Mouse (Mus musculus): Measurements from ENCODE around the gene Prkag3.

The Prkag3 gene

DNA sequence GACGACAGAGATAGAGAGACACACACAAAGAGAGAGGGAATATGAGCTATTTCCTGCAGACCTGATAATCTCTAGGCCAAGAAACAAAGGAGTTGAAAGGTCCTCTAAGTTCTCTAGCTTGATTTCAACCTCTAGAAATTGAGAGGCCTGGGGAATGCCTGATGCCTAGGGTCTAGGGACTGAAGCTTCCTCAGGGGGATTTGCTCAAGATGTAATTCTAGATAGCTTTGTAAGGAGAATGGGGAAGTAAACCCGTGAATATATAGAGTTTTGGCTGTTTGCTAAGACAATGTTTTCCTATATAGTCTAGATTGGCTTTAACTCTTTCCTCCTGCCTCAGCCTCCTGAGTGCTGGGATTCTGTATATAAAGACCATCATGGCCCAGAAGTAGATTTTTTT lies 34.1 kb downstream of the Prkag3 start:
- ATAC-seq (ENCODE audit: insufficient number of reproducible peaks, low FRiP score, low TSS enrichment): no peak

DNA sequence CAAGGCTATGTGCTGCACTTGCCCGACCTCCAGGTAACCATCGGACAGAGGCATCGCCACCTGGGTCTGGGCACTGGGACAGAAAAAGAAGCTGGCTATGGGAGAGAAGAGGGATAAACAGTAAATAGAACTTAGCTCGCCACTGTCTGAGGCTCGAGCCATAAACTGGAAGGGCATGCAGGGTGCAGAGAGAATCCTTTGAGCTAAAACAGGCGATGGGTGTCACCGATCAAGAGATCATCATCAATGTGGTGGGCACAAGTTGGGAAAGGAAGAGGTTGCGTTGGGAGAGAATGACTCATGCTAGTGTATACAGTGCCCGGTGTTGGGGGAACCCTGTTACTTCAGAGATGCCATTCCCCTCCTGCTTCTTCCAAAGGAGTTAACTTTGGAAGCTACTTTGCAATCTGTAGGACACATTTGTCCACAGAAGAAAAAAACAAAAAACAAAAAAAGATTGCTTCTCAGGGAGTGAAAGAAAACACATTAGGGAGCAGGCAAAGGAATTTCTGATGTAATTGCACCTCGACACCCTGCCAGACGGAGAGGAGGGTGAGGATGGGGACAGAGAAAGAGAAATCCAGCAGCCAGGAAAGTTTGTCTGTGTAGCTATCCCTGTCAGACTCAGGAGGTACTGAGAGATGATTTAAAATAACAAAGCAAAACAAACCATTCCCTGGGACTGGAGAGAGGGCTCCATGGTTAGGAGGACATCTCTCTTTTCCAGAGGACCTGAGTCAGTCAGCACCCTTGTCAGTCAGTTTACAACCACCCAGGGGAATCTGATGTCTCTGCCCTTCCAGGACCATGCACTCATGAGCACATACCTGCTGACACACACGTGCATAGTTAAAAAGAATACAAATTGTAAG lies 34.9 kb downstream of the Prkag3 start:
- no peak for ATAC-seq (ENCODE audit: insufficient number of reproducible peaks, low FRiP score, low TSS enrichment)

DNA sequence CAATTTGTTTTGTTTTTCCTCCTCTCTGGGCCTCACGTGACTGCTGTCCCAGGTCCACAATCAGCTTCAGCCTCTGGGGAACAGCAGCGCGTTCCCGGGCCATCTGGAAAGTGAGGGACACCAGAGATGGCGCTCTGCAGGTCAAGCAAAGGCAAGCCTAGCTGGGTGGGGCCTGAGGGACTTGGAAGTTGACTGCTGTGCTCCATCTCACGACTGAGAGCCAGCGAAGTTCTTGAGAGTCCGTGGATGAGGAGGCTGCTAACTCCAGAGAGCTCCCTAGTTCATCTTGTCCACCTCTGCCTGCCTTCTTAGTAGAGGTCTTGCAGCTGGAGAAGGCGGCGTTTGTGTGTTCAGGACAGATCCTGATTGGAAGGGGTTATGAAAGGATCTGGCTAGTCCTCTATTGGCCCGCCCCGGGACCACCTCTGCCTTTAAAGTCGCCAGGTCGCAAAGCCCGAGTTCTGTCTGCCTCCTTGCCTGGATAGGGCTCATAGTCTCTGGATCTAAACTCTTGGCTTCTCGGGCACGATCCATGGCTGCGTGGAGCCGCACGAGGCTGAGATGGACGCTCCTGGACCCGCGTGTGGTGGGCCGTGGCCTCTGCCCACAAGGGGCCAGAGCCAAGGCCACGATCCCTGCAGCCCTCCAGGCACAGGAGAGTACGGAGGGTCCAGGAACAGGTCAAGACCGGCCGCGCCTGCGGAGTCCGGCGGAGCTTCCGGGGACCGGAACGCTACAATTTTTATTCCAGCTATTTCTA lies 35.7 kb downstream of the Prkag3 start, which contains the start of gene Cyp27a1:
Gene Cyp27a1 (plus strand): TSS at position 476 of the 760 bp plus-strand sequence.
- ATAC-seq (ENCODE audit: insufficient number of reproducible peaks, low FRiP score, low TSS enrichment): no peak

DNA sequence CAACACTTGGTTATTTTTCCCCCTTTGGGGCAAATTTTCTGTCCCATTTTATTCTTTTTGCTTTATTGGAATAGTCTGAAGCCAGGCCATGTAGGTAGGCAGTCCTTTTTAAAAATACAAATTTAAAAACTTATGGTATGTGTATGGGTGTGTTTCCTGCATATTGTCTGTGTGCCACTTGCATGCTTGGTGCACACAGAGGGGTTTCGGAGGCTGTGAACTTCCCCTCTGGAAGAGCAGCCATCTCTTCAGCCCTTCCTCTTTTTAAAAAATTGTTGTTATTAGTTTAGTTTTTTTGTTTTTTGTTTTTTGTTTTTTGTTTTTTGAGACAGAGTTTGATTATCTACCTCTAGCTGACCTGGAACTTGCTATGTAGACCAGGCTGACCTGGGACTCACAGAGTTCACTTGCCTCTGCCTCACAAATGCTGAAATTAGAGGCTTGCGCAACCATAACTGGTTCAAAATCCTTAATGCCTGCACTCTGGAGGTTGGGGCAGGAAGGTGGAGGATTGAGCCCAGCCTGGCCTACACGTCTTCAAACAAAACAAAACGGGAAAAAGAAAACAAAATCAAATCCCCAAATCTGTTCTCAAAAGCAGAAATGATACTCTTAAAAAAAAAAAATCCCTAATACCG lies 36.4 kb downstream of the Prkag3 start:
- no peak for ATAC-seq (ENCODE audit: insufficient number of reproducible peaks, low FRiP score, low TSS enrichment)

DNA sequence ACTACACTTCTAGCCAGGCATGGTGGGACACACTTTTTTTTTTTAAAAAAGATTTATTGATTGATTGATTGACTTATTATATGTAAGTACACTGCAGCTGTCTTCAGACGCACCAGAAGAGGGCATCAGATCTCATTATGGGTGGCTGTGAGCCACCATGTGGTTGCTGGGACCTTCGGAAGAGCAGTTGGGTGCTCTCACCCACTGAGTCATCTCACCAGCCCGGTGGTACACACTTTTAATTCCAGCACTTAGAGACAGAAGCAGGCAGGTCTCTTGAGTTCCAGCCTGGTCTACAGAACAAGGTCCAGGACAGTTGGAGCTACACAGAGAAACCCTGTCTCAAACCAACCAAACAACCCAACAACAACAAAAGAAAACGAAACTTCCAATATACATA lies 37.0 kb downstream of the Prkag3 start:
- ATAC-seq (ENCODE audit: insufficient number of reproducible peaks, low FRiP score, low TSS enrichment): no peak

DNA sequence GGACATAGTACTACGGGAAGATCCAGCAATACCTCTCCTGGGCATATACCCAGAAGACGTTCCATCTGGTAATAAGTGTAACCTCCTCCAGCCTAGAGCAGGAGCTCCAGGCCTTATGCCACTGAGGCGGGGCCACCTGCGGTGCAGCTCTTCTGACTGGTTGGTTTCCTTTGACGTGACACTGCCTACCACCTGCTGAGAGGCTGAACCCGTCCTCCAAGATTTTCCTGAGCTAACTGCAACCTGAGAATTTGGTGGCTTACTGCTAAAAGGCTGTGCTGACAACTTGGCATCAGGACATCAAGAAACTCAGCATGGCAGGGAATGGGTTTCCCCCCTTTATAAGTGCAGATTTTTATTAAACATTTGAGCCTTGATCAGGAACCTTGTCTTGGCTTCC lies 39.5 kb downstream of the Prkag3 start:
- no peak for ATAC-seq (ENCODE audit: insufficient number of reproducible peaks, low FRiP score, low TSS enrichment)

DNA sequence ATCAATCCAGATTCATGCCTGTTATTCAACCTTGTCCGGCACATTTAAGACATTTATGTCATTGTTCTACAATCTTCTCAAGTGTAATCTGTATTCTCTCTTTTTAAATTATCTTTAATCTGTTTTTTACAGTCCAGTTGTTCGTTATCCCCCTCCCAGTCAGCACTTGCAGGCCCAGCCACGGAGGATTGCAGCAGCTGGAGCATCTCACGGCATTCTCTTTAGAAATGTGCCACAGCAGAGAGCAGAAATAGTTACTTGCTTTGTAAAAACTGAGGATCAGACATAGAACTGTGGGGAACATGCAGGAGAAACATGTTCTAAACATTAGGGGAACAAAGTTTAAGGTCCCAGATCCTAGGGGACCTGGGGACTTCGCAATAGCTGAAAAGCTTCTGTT lies 44.0 kb downstream of the Prkag3 start:
- no peak for ATAC-seq (ENCODE audit: insufficient number of reproducible peaks, low FRiP score, low TSS enrichment)

DNA sequence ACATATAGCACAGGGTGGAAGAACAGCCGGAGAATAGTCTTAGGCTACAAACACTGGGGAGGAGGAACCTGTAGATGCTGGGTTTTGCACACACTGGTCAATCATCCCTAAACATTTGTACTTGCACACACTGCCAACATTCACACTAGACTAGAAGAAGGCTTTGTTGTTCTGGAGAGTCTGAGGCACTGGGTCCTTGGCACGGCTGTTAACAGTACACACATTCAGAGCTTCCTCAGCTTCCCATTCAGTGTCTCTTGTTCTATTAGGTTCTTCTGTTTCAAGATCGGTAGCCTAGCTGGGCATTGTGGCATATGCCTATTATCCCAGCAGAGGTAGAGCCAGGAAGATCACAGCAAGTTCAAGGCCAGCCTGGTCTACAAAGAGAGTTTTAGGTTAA lies 44.9 kb downstream of the Prkag3 start:
- ATAC-seq (ENCODE audit: insufficient number of reproducible peaks, low FRiP score, low TSS enrichment): no peak

DNA sequence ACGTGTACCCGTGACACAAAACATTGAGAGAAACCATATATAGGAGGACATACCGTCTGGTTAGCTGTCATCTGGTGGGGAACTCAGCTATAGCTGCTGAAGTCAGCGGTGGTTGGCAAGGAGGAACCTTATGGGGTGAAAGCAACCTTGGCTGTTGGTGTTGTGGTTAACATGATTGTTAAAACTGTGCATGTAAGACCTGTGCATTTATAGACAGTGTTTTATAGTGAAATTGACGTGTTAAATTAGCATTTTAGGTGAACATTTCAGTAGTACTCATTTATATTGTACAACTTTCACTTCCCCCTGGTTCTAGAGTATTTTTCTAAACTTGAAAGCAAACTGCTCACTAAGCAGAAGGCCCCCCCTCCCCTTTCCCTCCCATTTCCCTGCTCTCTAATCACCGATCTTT lies 46.9 kb downstream of the Prkag3 start:
- no peak for ATAC-seq (ENCODE audit: insufficient number of reproducible peaks, low FRiP score, low TSS enrichment)

DNA sequence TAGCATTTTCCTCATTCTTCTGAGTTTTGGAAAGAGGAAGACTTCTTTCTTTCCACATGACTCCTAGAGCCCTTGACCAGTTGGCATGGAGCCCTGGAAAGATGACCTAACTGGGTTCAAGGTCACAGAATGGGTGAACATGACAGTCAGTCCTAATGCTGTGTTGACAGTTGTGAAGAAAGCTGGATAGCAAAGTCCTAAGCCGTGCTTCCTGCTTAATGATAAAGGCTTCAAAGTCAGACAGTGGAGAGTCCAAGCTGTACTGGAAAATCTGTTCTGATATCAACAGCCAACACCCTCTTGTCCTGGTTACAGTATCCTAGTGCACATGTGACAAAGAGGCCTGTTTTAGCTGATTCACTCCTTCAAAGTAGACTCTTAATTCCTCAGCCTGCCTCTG lies 50.2 kb downstream of the Prkag3 start:
- ATAC-seq (ENCODE audit: insufficient number of reproducible peaks, low FRiP score, low TSS enrichment): no peak

DNA sequence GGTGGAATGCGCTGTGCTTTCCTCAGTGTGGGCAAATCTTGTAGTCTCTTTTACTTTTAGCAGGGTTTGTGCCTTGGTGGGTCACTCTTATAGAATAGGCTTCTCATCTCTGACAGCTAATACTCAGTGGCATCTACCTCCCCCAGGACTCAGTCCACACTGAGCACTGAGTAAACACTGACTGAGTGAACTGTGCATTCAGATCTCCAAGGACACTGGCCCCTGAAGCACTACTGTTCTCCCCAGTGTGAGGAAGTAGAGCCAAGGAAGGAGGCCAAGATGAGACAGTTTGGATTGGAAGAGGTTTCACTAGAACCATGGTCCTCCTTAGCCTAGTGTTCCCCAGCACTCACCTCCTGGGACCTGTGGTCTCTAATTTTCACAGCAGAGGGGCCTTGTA lies 50.7 kb downstream of the Prkag3 start:
- ATAC-seq (ENCODE audit: insufficient number of reproducible peaks, low FRiP score, low TSS enrichment): no peak

DNA sequence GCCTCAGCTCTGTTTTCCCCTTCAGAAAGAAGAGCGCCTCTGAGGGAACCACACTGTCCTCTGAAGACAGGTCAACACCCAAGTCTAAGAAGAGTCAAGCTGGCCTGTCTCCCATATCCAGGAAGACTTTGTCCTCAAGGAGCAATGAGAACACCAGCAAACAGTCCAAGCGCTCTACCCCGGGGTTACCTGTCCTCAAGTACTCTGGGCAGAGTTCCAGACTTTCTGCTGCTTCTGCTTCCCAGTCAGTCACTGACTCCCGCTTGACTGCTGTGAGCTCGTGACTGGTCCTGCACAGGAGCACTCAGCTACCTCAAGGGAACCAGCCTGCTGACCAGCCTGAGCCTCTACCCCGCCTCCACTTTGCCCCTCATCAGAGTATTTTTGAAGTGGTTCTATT lies 51.6 kb downstream of the Prkag3 start:
- ATAC-seq (ENCODE audit: insufficient number of reproducible peaks, low FRiP score, low TSS enrichment): no peak

DNA sequence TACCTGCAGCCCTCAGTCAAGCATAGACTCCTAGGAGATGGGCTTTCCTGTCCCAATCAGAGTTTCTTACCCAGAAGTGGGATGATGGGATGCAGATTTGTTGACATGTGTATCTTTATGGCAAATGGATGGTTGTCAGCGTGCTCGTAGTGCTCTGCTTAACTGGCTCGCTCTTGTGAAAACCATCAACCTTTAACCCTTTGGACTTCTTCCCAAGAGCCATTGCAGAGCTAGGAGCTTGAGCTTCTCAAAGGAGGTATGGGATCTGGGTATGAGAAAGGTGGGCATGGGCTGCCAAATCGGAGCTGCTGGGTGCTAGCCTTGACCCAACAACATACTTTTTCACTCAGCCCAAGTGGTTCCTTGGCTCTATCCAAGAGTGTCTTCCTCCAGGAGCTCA lies 53.2 kb downstream of the Prkag3 start:
- ATAC-seq (ENCODE audit: insufficient number of reproducible peaks, low FRiP score, low TSS enrichment): no peak

DNA sequence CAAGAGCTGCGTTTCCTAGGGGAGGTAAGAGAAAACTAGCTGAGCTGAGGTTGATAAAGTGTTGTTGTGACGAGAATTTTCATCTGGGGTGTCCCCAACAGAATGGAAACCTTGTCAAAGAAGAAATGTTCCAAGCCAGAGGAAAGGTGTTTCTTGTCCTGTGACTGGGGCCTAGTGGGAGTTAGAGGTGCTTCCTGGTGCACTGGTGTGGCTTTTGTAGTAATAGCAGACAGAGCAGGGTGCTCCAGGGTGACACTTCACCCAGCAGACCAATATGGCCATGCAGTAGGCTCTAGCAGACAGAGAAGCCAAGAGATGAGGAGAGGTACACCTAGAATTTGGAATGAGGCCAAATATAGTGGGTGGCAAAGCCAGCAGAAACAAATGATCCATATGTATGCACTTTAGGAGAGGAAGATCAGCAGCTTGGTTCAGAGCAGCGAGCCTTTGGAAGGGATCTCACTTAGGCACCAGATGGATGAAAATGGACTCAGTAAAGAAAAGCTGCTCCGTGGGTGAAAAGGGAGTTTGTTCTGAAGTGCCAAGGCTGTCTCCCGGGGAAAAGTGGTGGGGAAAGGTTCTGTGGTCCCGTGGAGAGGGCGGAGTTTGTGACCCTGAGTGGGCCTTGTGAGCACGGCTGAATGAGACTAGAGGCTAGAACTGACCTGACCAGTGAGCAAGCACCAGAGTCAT lies 55.0 kb downstream of the Prkag3 start:
- no peak for ATAC-seq (ENCODE audit: insufficient number of reproducible peaks, low FRiP score, low TSS enrichment)
